Mouse (Mus musculus) CH12.LX (cell line): Measurements from ENCODE around the gene Zdhhc24. TPM values are rescaled to one million over a fixed set of nuclear protein-coding genes. Genes with fewer than 3 reads are reported as not detected.

ENCODE experiments used
- DNase-seq: peaks from one replicate; pipeline ENCODE4 v3.0.0-alpha.2; 2013; ENCODE audit errors: extremely low read depth
- H3K27ac ChIP-seq: 2 replicates; pipeline ENCODE4 v1.5.1; 2012; ENCODE audit warnings: low read depth, mild to moderate bottlenecking, control low read depth, moderate library complexity; ENCODE audit not compliant: insufficient read depth
- H3K27me3 ChIP-seq: replicated peaks from 2 replicates; pipeline ENCODE3; 2012; ENCODE audit warnings: inconsistent platforms
- H3K36me3 ChIP-seq, 2 experiments: replicated peaks in 1 of 2; 2 replicates each; pipeline versions ENCODE3 to v1.6.1; 2012; ENCODE audit warnings: inconsistent platforms in 1 of 2, low read length in 1 of 2, mild to moderate bottlenecking in 1 of 2, mixed read lengths in 1 of 2, moderate library complexity in 1 of 2; ENCODE audit not compliant: control insufficient read depth in 1 of 2, insufficient read depth in 1 of 2
- H3K4me1 ChIP-seq, 2 experiments: 2 replicates each; pipeline ENCODE4 v1.6.1; 2012; ENCODE audit warnings: inconsistent platforms in 1 of 2, moderate library complexity in 1 of 2; ENCODE audit not compliant: insufficient read depth in 2 of 2, control insufficient read depth in 1 of 2
- H3K4me2 ChIP-seq: 2 replicates; pipeline ENCODE4 v1.6.1; 2012; ENCODE audit warnings: low read depth, mild to moderate bottlenecking, control low read depth; ENCODE audit not compliant: poor library complexity, insufficient read depth, severe bottlenecking
- H3K4me3 ChIP-seq, 3 experiments: fragments of 150-350 bp in 1 of 3; sonication (generic) in 1 of 3; replicated peaks in 1 of 3; 2 replicates each; pipeline versions ENCODE3 to v1.5.1; 2011 to 2012; ENCODE audit warnings: low read depth in 2 of 3, low read length in 2 of 3, mild to moderate bottlenecking in 2 of 3, moderate library complexity in 2 of 3, control low read depth in 1 of 3, improper control_type of control experiment in 1 of 3, inconsistent platforms in 1 of 3, mixed read lengths in 1 of 3; ENCODE audit not compliant: poor library complexity in 1 of 3
- H3K79me2 ChIP-seq: replicated peaks from 2 replicates; pipeline ENCODE4 v1.6.1; 2012; ENCODE audit warnings: mild to moderate bottlenecking, moderate library complexity; ENCODE audit not compliant: control insufficient read depth, poor library complexity, insufficient read depth, severe bottlenecking; ENCODE audit errors: extremely low read depth
- H3K9ac ChIP-seq: 2 replicates; pipeline ENCODE4 v1.6.1; 2012; ENCODE audit warnings: low read depth, mild to moderate bottlenecking, control low read depth, moderate library complexity; ENCODE audit not compliant: insufficient read depth
- H3K9me3 ChIP-seq: replicated peaks from 2 replicates; pipeline ENCODE3; 2012; ENCODE audit warnings: low read length, inconsistent platforms, mixed read lengths
- BHLHE40 ChIP-seq: IDR thresholded peaks from 2 replicates; pipeline ENCODE4 v1.6.1; 2011; ENCODE audit warnings: mild to moderate bottlenecking, low read depth, low read length, improper control_type of control experiment
- CHD1 ChIP-seq: IDR thresholded peaks from 2 replicates; pipeline ENCODE4 v1.6.1; 2012; ENCODE audit warnings: low read depth, low read length, improper control_type of control experiment, inconsistent platforms
- CTCF ChIP-seq, 2 experiments: IDR thresholded peaks in 1 of 2; conservative IDR thresholded peaks in 1 of 2; 2 replicates each; pipeline ENCODE4 v1.5.1; 2011 to 2012; ENCODE audit warnings: low read depth in 2 of 2, low read length in 2 of 2, improper control_type of control experiment in 1 of 2, inconsistent platforms in 1 of 2, mild to moderate bottlenecking in 1 of 2, moderate library complexity in 1 of 2
- E2F4 ChIP-seq: IDR thresholded peaks from 2 replicates; pipeline ENCODE4 v1.6.1; 2011; ENCODE audit warnings: low read depth, low read length, improper control_type of control experiment; ENCODE audit not compliant: insufficient replicate concordance
- EP300 ChIP-seq: IDR thresholded peaks from 2 replicates; pipeline ENCODE4 v1.6.1; 2011; ENCODE audit warnings: low read length, improper control_type of control experiment
- GABPA ChIP-seq: IDR thresholded peaks from 2 replicates; pipeline ENCODE4 v1.6.1; 2012; ENCODE audit warnings: low read depth, low read length, improper control_type of control experiment, inconsistent platforms; ENCODE audit not compliant: insufficient replicate concordance
- HCFC1 ChIP-seq: IDR thresholded peaks from 2 replicates; pipeline ENCODE4 v1.6.1; 2012; ENCODE audit warnings: low read depth, mild to moderate bottlenecking, inconsistent platforms, low read length, improper control_type of control experiment
- IRF4 ChIP-seq: IDR thresholded peaks from 2 replicates; pipeline ENCODE4 v1.6.1; 2014; ENCODE audit warnings: low read depth, mild to moderate bottlenecking, inconsistent platforms, low read length, improper control_type of control experiment
- JUND ChIP-seq: conservative IDR thresholded peaks from 2 replicates; pipeline ENCODE4 v1.6.1; 2011; ENCODE audit warnings: low read depth, low read length, improper control_type of control experiment
- KAT2A ChIP-seq: IDR thresholded peaks from 2 replicates; pipeline ENCODE4 v1.6.1; 2012; ENCODE audit warnings: low read length, improper control_type of control experiment, inconsistent platforms; ENCODE audit not compliant: insufficient replicate concordance
- MAX ChIP-seq: IDR thresholded peaks from 2 replicates; pipeline ENCODE4 v1.6.1; 2011; ENCODE audit warnings: low read length, improper control_type of control experiment
- MEF2A ChIP-seq: IDR thresholded peaks from 2 replicates; pipeline ENCODE4 v1.6.1; 2014; ENCODE audit warnings: low read depth, mild to moderate bottlenecking, inconsistent platforms, low read length, improper control_type of control experiment, borderline replicate concordance
- NELFE ChIP-seq: IDR thresholded peaks from 2 replicates; pipeline ENCODE4 v1.6.1; 2011; ENCODE audit warnings: low read depth, low read length, improper control_type of control experiment
- NRF1 ChIP-seq: IDR thresholded peaks from 2 replicates; pipeline ENCODE4 v1.6.1; 2014; ENCODE audit warnings: low read depth, mild to moderate bottlenecking, inconsistent platforms, low read length, improper control_type of control experiment, moderate library complexity
- POLR2A ChIP-seq: IDR thresholded peaks from 2 replicates; pipeline ENCODE4 v1.6.1; 2011; ENCODE audit warnings: low read depth, mild to moderate bottlenecking, improper control_type of control experiment, low read length
- POLR2AphosphoS2 ChIP-seq: IDR thresholded peaks from 2 replicates; pipeline ENCODE4 v1.6.1; 2011; ENCODE audit warnings: low read depth, low read length, improper control_type of control experiment
- RAD21 ChIP-seq: IDR thresholded peaks from 2 replicates; pipeline ENCODE4 v1.6.1; 2011; ENCODE audit warnings: low read depth, mild to moderate bottlenecking, low read length, improper control_type of control experiment, moderate library complexity
- RCOR1 ChIP-seq: conservative IDR thresholded peaks from 2 replicates; pipeline ENCODE4 v1.6.1; 2012; ENCODE audit warnings: low read depth, mild to moderate bottlenecking, inconsistent platforms, low read length, improper control_type of control experiment
- SMC3 ChIP-seq: IDR thresholded peaks from 2 replicates; pipeline ENCODE4 v1.6.1; 2011; ENCODE audit warnings: low read depth, low read length, improper control_type of control experiment
- TCF12 ChIP-seq: IDR thresholded peaks from 2 replicates; pipeline ENCODE4 v1.6.1; 2014; ENCODE audit warnings: low read depth, mild to moderate bottlenecking, inconsistent platforms, low read length, improper control_type of control experiment
- UBTF ChIP-seq: IDR thresholded peaks from 2 replicates; pipeline ENCODE4 v1.6.1; 2012; ENCODE audit warnings: low read depth, mild to moderate bottlenecking, inconsistent platforms, low read length, improper control_type of control experiment, moderate library complexity
- USF1 ChIP-seq: IDR thresholded peaks from 2 replicates; pipeline ENCODE4 v1.6.1; 2014; ENCODE audit warnings: low read depth, mild to moderate bottlenecking, inconsistent platforms, low read length, improper control_type of control experiment
- ZC3H11A ChIP-seq: IDR thresholded peaks from 2 replicates; pipeline ENCODE4 v1.6.1; 2012; ENCODE audit warnings: low read depth, mild to moderate bottlenecking, inconsistent platforms, low read length, improper control_type of control experiment
- ZKSCAN1 ChIP-seq: IDR thresholded peaks from 2 replicates; pipeline ENCODE4 v1.6.1; 2012; ENCODE audit warnings: low read depth, inconsistent platforms, low read length, improper control_type of control experiment, borderline replicate concordance
- ZNF384 ChIP-seq: IDR thresholded peaks from 2 replicates; pipeline ENCODE4 v1.6.1; 2012; ENCODE audit warnings: low read depth, low read length, improper control_type of control experiment, inconsistent platforms
- dilution Hi-C: fragments of 300-500 bp; cut with MboI; formaldehyde crosslinking; loops from 2 replicates; pipeline ENCODE4 v1.14.3; 2020; ENCODE audit warnings: low sequenced_read_pairs; ENCODE audit not compliant: extremely low pct_unique_long_range_greater_than_20kb, extremely low pct_ligation_motif_present
- in situ Hi-C: fragments of 300-500 bp; cut with MboI; formaldehyde crosslinking; loops from 3 replicates; pipeline ENCODE4 v1.14.3; 2019; ENCODE audit warnings: low sequenced_read_pairs, low pct_ligation_motif_present, low pct_unique_long_range_greater_than_20kb, mixed read lengths
- polyA plus RNA-seq: library from polyadenylated mRNA; unstranded; fragments of >175 nt; gene quantifications from 2 replicates; pipeline ENCODE4 v1.2.1, GENCODE M21; 2012; ENCODE audit warnings: low read depth; ENCODE audit not compliant: insufficient read length
- total RNA-seq, 2 experiments: library from RNA; depleted of rRNA; stranded (reverse); fragments of 300-350 nt in 1 of 2; fragments of >200 nt in 1 of 2; gene quantifications; 2 replicates each; pipeline ENCODE4 v1.2.3; 2012 to 2014

Gene Zdhhc24
- total and polyA plus RNA-seq, 3 experiments: 5.0 to 8.0 (median 5.0) TPM

- Histone ChIP-seq H3K9me3 (no peaks in the 10 kb centered on the region), H3K4me3 (no peak within 1 kb of the TSS), H3K27ac (no peak within 1 kb of the TSS), H3K9ac (no peak within 1 kb of the TSS), H3K27me3 (peaks cover 55% of the 10 kb centered on the region), H3K36me3 (no peaks in the 10 kb centered on the region), H3K79me2 (no peaks in the 10 kb centered on the region), H3K4me1 (no peaks in the 10 kb centered on the region), H3K4me2 (no peak within 1 kb of the TSS)
- DNase-seq: no peak
- in situ Hi-C loops (loop anchor here (25.0 kb wide), 2 partner anchors 218 to 368 kb away; partner anchors contain the start of genes 2010003K11Rik, Rce1 and Syt12), dilution Hi-C loops (no loop called here)
- TF ChIP-seq NRF1 (no peak), ZC3H11A (no peak), GABPA (no peak), NELFE (no peak), POLR2A (no peak), RCOR1 (no peak), CHD1 (no peak), JUND (no peak), MEF2A (no peak), CTCF (conservative IDR thresholded peaks at IDR 0.05 in 1 of 2, IDR thresholded peaks at IDR 0.05 in 1 of 2; ENCODE audit: low read depth in 2 of 2, low read length in 2 of 2) (no peak), RAD21 (no peak), POLR2AphosphoS2 (no peak), ZNF384 (no peak), IRF4 (no peak), MAX (no peak), BHLHE40 (no peak), UBTF (no peak), SMC3 (no peak), HCFC1 (no peak), ZKSCAN1 (no peak)
Measured at GRCm38 (mm10) chr19:4854552-4855469, 23.7 kb upstream of the Zdhhc24 start, which contains the start of gene Ctsf. Gene Ctsf (plus strand): TSS chr19:4855130.

GRCm38 (mm10) chr19:4855470-4855820, 23.0 kb upstream of the Zdhhc24 start:
- TF ChIP-seq UBTF (no peak), MEF2A (no peak), SMC3 (no peak), IRF4 (no peak), ZKSCAN1 (no peak), GABPA (no peak), E2F4 (no peak), CHD1 (no peak), KAT2A (no peak), USF1 (no peak), EP300 (no peak), TCF12 (no peak)
- Histone ChIP-seq H3K9ac (no peak overlapping the region), H3K9me3 (no peaks in the 10 kb centered on the region), H3K27me3 (peaks cover 57% of the 10 kb centered on the region), H3K27ac (no peak overlapping the region), H3K4me2 (no peak overlapping the region), H3K79me2 (no peaks in the 10 kb centered on the region), H3K4me1 (no peaks in the 10 kb centered on the region), H3K36me3 (no peaks in the 10 kb centered on the region), H3K4me3 (no peak overlapping the region)
- no peak for DNase-seq
- dilution Hi-C loops: no loop called here
- in situ Hi-C loops: loop anchor here (25.0 kb wide), 2 partner anchors 218 to 368 kb away; partner anchors contain the start of genes 2010003K11Rik, Rce1 and Syt12
